ENCODE assay signal across 19 mouse cellular contexts in genomic region chr12:25830057-25830456, GRCm38 (mm10).
DNase-seq lines count a peak whose midpoint lies in the region; ATAC-seq and TF ChIP-seq lines count a peak whose summit lies in the region.
"Had no signal": no experiment of that assay in that cellular context is flagged by ENCODE, and none has a peak within 500 bp of the region (broad histone marks: within the 10 kb centered on the region; RNA-seq: fewer than 3 reads in every experiment).

No protein-coding gene starts in this region.

- peak overlapping the region; percentile 29; the same call in 1 of the 2 replicates for H3K27ac ChIP-seq in forebrain, embryonic 14.5 days (ENCODE audit: low read depth, low read length)
- H3K27ac ChIP-seq in forebrain, embryonic 12.5 days: no peak overlapping the region
- no peak overlapping the region for H3K27ac ChIP-seq in midbrain, postnatal 0 days (ENCODE audit: low read depth, low read length)
- H3K27ac ChIP-seq in midbrain, embryonic 16.5 days (ENCODE audit: low read length): no peak overlapping the region
- H3K27ac ChIP-seq: heart, embryonic 13.5 days had no signal

- H3K27me3 ChIP-seq in forebrain, embryonic 14.5 days (replicated peaks; ENCODE audit: control insufficient read depth, insufficient read depth, low read length): no peaks in the 10 kb centered on the region
- H3K27me3 ChIP-seq in forebrain, embryonic 12.5 days: no peaks in the 10 kb centered on the region
- no peaks in the 10 kb centered on the region for H3K27me3 ChIP-seq in midbrain, postnatal 0 days (ENCODE audit: insufficient read depth, low read length)
- H3K27me3 ChIP-seq in midbrain, embryonic 16.5 days (ENCODE audit: control insufficient read depth, insufficient read depth, low read depth, low read length): no peaks in the 10 kb centered on the region
- H3K27me3 ChIP-seq: heart, embryonic 13.5 days had no signal

- H3K4me1 ChIP-seq in forebrain, embryonic 14.5 days (ENCODE audit: control insufficient read depth, insufficient read depth, low read length): peaks cover 3% of the 10 kb centered on the region; the same call in 1 of the 2 replicates
- peaks cover 16% of the 10 kb centered on the region for H3K4me1 ChIP-seq in forebrain, embryonic 12.5 days
- no peaks in the 10 kb centered on the region for H3K4me1 ChIP-seq in midbrain, postnatal 0 days (ENCODE audit: insufficient read depth, low read length)
- H3K4me1 ChIP-seq in midbrain, embryonic 16.5 days (ENCODE audit: control insufficient read depth, insufficient read depth, low read length): peaks cover 3% of the 10 kb centered on the region; the same call in 1 of the 2 replicates

- no peak overlapping the region for H3K9ac ChIP-seq in forebrain, embryonic 14.5 days (ENCODE audit: low read length)
- no peak overlapping the region for H3K9ac ChIP-seq in forebrain, embryonic 12.5 days
- H3K9ac ChIP-seq in midbrain, postnatal 0 days (replicated peaks; ENCODE audit: low read length, poor library complexity, severe bottlenecking): no peak overlapping the region
- H3K9ac ChIP-seq in midbrain, embryonic 16.5 days (ENCODE audit: low read depth, low read length): no peak overlapping the region
- H3K9ac ChIP-seq: heart, embryonic 13.5 days had no signal

- TF ChIP-seq CTCF in midbrain, postnatal 0 days (IDR thresholded peaks at IDR 0.05): no peak

- 46% methylated on average over 7 of the region's 7 CpGs for WGBS in forebrain, embryonic 14.5 days
- 64% methylated on average over 7 of the region's 7 CpGs for WGBS in forebrain, embryonic 12.5 days
- 70% methylated on average over 7 of the region's 7 CpGs for WGBS in midbrain, postnatal 0 days
- WGBS in midbrain, embryonic 16.5 days: 69% methylated on average over 7 of the region's 7 CpGs

- H3K9me3 ChIP-seq in forebrain, embryonic 14.5 days (replicated peaks; ENCODE audit: control insufficient read depth, low read length): no peaks in the 10 kb centered on the region
- H3K9me3 ChIP-seq in forebrain, embryonic 12.5 days: no peaks in the 10 kb centered on the region
- H3K9me3 ChIP-seq in midbrain, postnatal 0 days (ENCODE audit: low read length): no peaks in the 10 kb centered on the region
- no peaks in the 10 kb centered on the region for H3K9me3 ChIP-seq in midbrain, embryonic 16.5 days (replicated peaks; ENCODE audit: control insufficient read depth, low read length, poor library complexity, severe bottlenecking)
- H3K9me3 ChIP-seq: heart, embryonic 13.5 days had no signal

- ATAC-seq in forebrain, embryonic 14.5 days: peak; percentile 20; the same call in 1 of the 2 replicates
- no peak for ATAC-seq in forebrain, embryonic 12.5 days (ENCODE audit: low FRiP score)
- no peak for ATAC-seq in midbrain, postnatal 0 days (ENCODE audit: low FRiP score)
- no peak for ATAC-seq in midbrain, embryonic 16.5 days
- ATAC-seq: CD4-positive, CD25-positive, alpha-beta regulatory T cell, adult 4 months; hindbrain, embryonic 16.5 days had no signal

- DNase-seq in cerebellum, postnatal 10 days: peak; percentile 68 to 77
- DNase-seq in cerebellum, adult 11-12 months: no peak
- peak; percentile 27 for DNase-seq in forebrain, embryonic 14.5 days (ENCODE audit: low spot score)
- peak; percentile 59 for DNase-seq in midbrain, postnatal 0 days (ENCODE audit: low spot score)
- DNase-seq in embryo, embryonic 9.5 days (ENCODE audit: extremely low spot score): no peak
- DNase-seq: adrenal gland, postnatal 10 days; B cell, adult 2 months; cerebellum, adult 2 months; cerebellum, postnatal 36 days; gastrocnemius, postnatal 36 days; heart, adult 11 months; heart, postnatal 36 days; kidney, adult 11 months had no signal

- no peaks in the 10 kb centered on the region for H3K36me3 ChIP-seq in forebrain, embryonic 14.5 days (ENCODE audit: control insufficient read depth, insufficient read depth, low read length)
- no peaks in the 10 kb centered on the region for H3K36me3 ChIP-seq in forebrain, embryonic 12.5 days (replicated peaks)
- no peaks in the 10 kb centered on the region for H3K36me3 ChIP-seq in midbrain, postnatal 0 days (ENCODE audit: insufficient read depth, low read length)
- H3K36me3 ChIP-seq in midbrain, embryonic 16.5 days (ENCODE audit: control insufficient read depth, insufficient read depth, low read length): no peaks in the 10 kb centered on the region
- H3K36me3 ChIP-seq: G1E; heart, embryonic 13.5 days had no signal

- no peak overlapping the region for H3K4me2 ChIP-seq in forebrain, embryonic 14.5 days (ENCODE audit: low read length)
- H3K4me2 ChIP-seq in forebrain, embryonic 12.5 days: no peak overlapping the region
- no peak overlapping the region for H3K4me2 ChIP-seq in midbrain, postnatal 0 days (ENCODE audit: low read depth, low read length, poor library complexity, severe bottlenecking)
- H3K4me2 ChIP-seq in midbrain, embryonic 16.5 days (ENCODE audit: low read length): no peak overlapping the region
- H3K4me2 ChIP-seq: heart, embryonic 13.5 days had no signal

- no peak overlapping the region for H3K4me3 ChIP-seq in forebrain, embryonic 14.5 days (ENCODE audit: low read depth, low read length)
- no peak overlapping the region for H3K4me3 ChIP-seq in forebrain, embryonic 12.5 days (replicated peaks)
- no peak overlapping the region for H3K4me3 ChIP-seq in midbrain, postnatal 0 days (ENCODE audit: low read depth, low read length)
- no peak overlapping the region for H3K4me3 ChIP-seq in midbrain, embryonic 16.5 days (ENCODE audit: low read depth, low read length)
- H3K4me3 ChIP-seq: heart, embryonic 13.5 days had no signal

Comparison
In these comparisons a context has a peak if more than half of its experiments do, and no peak if none do; other contexts are left out.
1. DNase-seq: peak in cerebellum, postnatal 10 days (2 of 2), forebrain, embryonic 14.5 days (single experiment) and midbrain, postnatal 0 days (single experiment); none in cerebellum, adult 11-12 months (single experiment) and embryo, embryonic 9.5 days (single experiment).